Mouse (Mus musculus): ENCODE measurements at regions not wholly inside any gene's neighbourhood (a gene's known extent, or its start where the extent isn't known, plus 50 kb on each side); places are given as distances from the start of the nearest gene placed in this dataset.

DNA sequence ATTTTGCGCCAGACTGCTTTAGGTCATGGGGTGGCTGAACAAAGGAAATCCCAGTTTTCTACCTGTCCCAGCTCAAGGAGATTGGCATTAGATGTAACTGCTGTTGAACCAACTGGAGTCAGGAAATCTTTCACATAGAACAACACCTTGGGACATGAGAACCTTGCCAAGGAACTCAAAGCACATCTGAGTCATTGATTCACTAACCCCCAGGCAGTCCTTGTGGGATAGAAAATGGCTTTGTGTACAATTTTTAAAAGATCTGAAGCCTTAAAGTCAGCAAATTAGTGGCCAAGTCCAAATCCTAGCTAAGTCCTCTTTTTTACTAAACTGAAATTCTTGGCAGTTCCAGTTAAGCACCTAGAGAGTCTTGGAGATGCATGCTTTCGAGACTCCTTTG is 191.4 kb downstream of the Nova1 start:
- TF ChIP-seq CTCF (conservative IDR thresholded peaks at IDR 0.05 in 1 of 2, IDR thresholded peaks at IDR 0.05 in 1 of 2; ENCODE audit: low read depth in 2 of 2, low read length in 2 of 2) (no peak), USF1 (IDR thresholded peaks at IDR 0.05; ENCODE audit: low read depth, low read length) (no peak)

All from CH12.LX (cell line).